Mouse (Mus musculus): ENCODE measurements at regions not wholly inside any gene's neighbourhood (a gene's known extent, or its start where the extent isn't known, plus 50 kb on each side); places are given as distances from the start of the nearest gene placed in this dataset.

- TF ChIP-seq MAZ (IDR thresholded peaks at IDR 0.05; ENCODE audit: low read depth, low read length) (no peak), ZC3H11A (IDR thresholded peaks at IDR 0.05; ENCODE audit: low read depth, low read length) (no peak), CTCF (conservative IDR thresholded peaks at IDR 0.05 in 1 of 2, IDR thresholded peaks at IDR 0.05 in 1 of 2; ENCODE audit: low read depth in 2 of 2, low read length in 2 of 2) (no peak), RCOR1 (conservative IDR thresholded peaks at IDR 0.05; ENCODE audit: low read depth, low read length) (no peak), MXI1 (IDR thresholded peaks at IDR 0.05; ENCODE audit: low read depth, low read length) (no peak), USF2 (conservative IDR thresholded peaks at IDR 0.05; ENCODE audit: low read depth, low read length) (no peak), NELFE (IDR thresholded peaks at IDR 0.05; ENCODE audit: low read depth, low read length) (no peak), POLR2AphosphoS2 (IDR thresholded peaks at IDR 0.05; ENCODE audit: low read depth, low read length) (no peak), ETS1 (conservative IDR thresholded peaks at IDR 0.05; ENCODE audit: low read depth, low read length) (no peak), POLR2A (IDR thresholded peaks at IDR 0.05; ENCODE audit: low read depth, low read length) (no peak), EP300 (IDR thresholded peaks at IDR 0.05; ENCODE audit: low read length) (no peak)
These were observed 90.3 kb upstream of the Ube2e3 start for GRCm38 (mm10) chr2:78777589-78777988.
